Mouse (Mus musculus): Measurements from ENCODE around the gene Tmem39b.

- TF ChIP-seq CTCF (IDR thresholded peaks at IDR 0.05; ENCODE audit: extremely low read depth, insufficient read depth, low read length) (no peak), POLR2A (IDR thresholded peaks at IDR 0.05; ENCODE audit: extremely low read depth, insufficient read depth, low read length) (no peak)
Measured at GRCm38 (mm10) chr4:129716310-129716709, 19.7 kb upstream of the Tmem39b start.
